9 mouse cellular contexts compared by ENCODE assay signal in the genomic region with DNA sequence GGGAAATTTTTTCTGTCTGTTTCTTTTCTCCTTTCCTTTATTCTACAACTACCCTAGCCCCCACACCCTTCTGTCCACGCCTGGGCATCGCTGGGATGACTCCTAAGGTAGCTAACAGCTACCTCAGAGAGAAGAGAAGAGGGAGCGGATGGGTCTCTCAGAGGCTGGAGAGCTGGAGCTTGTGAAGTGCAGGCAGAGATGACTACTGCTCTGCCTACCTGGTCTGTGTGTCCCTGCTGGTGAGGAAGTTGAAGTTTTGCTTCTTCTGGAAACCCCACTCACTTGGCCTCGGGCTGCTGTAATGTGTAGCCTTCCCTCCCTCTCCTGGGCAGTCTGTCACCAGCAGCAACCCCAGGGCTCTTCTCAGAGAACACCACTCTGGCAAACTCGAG. TPM values are rescaled to one million over a fixed set of nuclear protein-coding genes. Genes with fewer than 3 reads are reported as not detected.
DNase-seq lines count a peak whose midpoint lies in the region; ATAC-seq lines count a peak whose summit lies in the region.
"Had no signal": no experiment of that assay in that cellular context is flagged by ENCODE, and none has a peak within 500 bp of the region (broad histone marks: within the 10 kb centered on the region; RNA-seq: fewer than 3 reads in every experiment).

No protein-coding gene starts in this region.

- H3K9ac ChIP-seq in embryonic facial prominence, embryonic 15.5 days: 0 out of 2 replicates have a peak overlapping the region, but pooled peaks have one; percentile 12
- peak overlapping the region; percentile 1; the same call in 1 of the 2 replicates for H3K9ac ChIP-seq in limb, embryonic 11.5 days (ENCODE audit: low read length)
- H3K9ac ChIP-seq in midbrain, embryonic 13.5 days (replicated peaks): no peak overlapping the region
- H3K9ac ChIP-seq: midbrain, embryonic 12.5 days had no signal

- peak overlapping the region; percentile 19 for H3K4me3 ChIP-seq in embryonic facial prominence, embryonic 15.5 days (replicated peaks)
- H3K4me3 ChIP-seq in limb, embryonic 11.5 days (ENCODE audit: low read depth, low read length): no peak overlapping the region
- H3K4me3 ChIP-seq in midbrain, embryonic 13.5 days (replicated peaks): no peak overlapping the region
- H3K4me3 ChIP-seq: midbrain, embryonic 12.5 days had no signal

- H3K27me3 ChIP-seq in embryonic facial prominence, embryonic 15.5 days: no peaks in the 10 kb centered on the region
- no peaks in the 10 kb centered on the region for H3K27me3 ChIP-seq in limb, embryonic 11.5 days (ENCODE audit: control insufficient read depth, insufficient read depth, low read length)
- H3K27me3 ChIP-seq in midbrain, embryonic 13.5 days: no peaks in the 10 kb centered on the region
- H3K27me3 ChIP-seq: midbrain, embryonic 12.5 days had no signal

- peak overlapping the region; percentile 96 for H3K27ac ChIP-seq in embryonic facial prominence, embryonic 15.5 days (replicated peaks)
- H3K27ac ChIP-seq in limb, embryonic 11.5 days (replicated peaks; ENCODE audit: low read depth, low read length): no peak overlapping the region
- H3K27ac ChIP-seq in midbrain, embryonic 13.5 days: peak overlapping the region; percentile 7; the same call in 1 of the 2 replicates
- H3K27ac ChIP-seq: midbrain, embryonic 12.5 days had no signal

- peak; percentile 30 for DNase-seq in gastrocnemius, adult 18-20 months (ENCODE audit: low spot score)
- no peak for DNase-seq in gastrocnemius, adult 8-10 months (ENCODE audit: low spot score in 2 of 2)
- DNase-seq in 416B (ENCODE audit: low read depth): peak; percentile 68
- DNase-seq in limb, embryonic 11.5 days (ENCODE audit: low spot score): no peak
- no peak for DNase-seq in layer of hippocampus, postnatal 36 days

- H3K4me2 ChIP-seq in embryonic facial prominence, embryonic 15.5 days (replicated peaks): peak overlapping the region; percentile 38
- no peak overlapping the region for H3K4me2 ChIP-seq in limb, embryonic 11.5 days (ENCODE audit: low read depth, severe bottlenecking)
- no peak overlapping the region for H3K4me2 ChIP-seq in midbrain, embryonic 13.5 days (replicated peaks)
- H3K4me2 ChIP-seq: midbrain, embryonic 12.5 days had no signal

- WGBS in embryonic facial prominence, embryonic 15.5 days: 24% methylated on average over 5 of the region's 5 CpGs
- 51% methylated on average over 5 of the region's 5 CpGs for WGBS in limb, embryonic 11.5 days
- 53% methylated on average over 5 of the region's 5 CpGs for WGBS in midbrain, embryonic 13.5 days

- H3K4me1 ChIP-seq in embryonic facial prominence, embryonic 15.5 days: peaks cover 24% of the 10 kb centered on the region
- 0 out of 2 replicates have a peak, but pooled peaks cover 2% of the 10 kb centered on the region for H3K4me1 ChIP-seq in limb, embryonic 11.5 days (ENCODE audit: control insufficient read depth, insufficient read depth, low read length)
- peaks cover 11% of the 10 kb centered on the region for H3K4me1 ChIP-seq in midbrain, embryonic 13.5 days (replicated peaks)

- H3K9me3 ChIP-seq in embryonic facial prominence, embryonic 15.5 days (replicated peaks): no peaks in the 10 kb centered on the region
- H3K9me3 ChIP-seq in limb, embryonic 11.5 days (ENCODE audit: control insufficient read depth, low read length): no peaks in the 10 kb centered on the region
- H3K9me3 ChIP-seq in midbrain, embryonic 13.5 days: no peaks in the 10 kb centered on the region
- H3K9me3 ChIP-seq: midbrain, embryonic 12.5 days had no signal

- H3K36me3 ChIP-seq in embryonic facial prominence, embryonic 15.5 days: no peaks in the 10 kb centered on the region
- no peaks in the 10 kb centered on the region for H3K36me3 ChIP-seq in limb, embryonic 11.5 days (ENCODE audit: control insufficient read depth, insufficient read depth, low read length)
- no peaks in the 10 kb centered on the region for H3K36me3 ChIP-seq in midbrain, embryonic 13.5 days
- H3K36me3 ChIP-seq: midbrain, embryonic 12.5 days had no signal

- ATAC-seq in embryonic facial prominence, embryonic 15.5 days (ENCODE audit: insufficient number of reproducible peaks, low FRiP score, low TSS enrichment, low read depth): peak; percentile 52; the same call in 1 of the 2 replicates
- no peak for ATAC-seq in limb, embryonic 11.5 days (ENCODE audit: insufficient number of reproducible peaks, low FRiP score, low TSS enrichment, low read depth)
- peak; percentile 9; the same call in 1 of the 2 replicates for ATAC-seq in midbrain, embryonic 13.5 days
- no peak for ATAC-seq in inflammation-experienced regulatory T-cells, adult 6 months

RNA-seq across cellular contexts. Expression of gene Fth1, which starts 25.6 kb away (rescaled TPM):
- total RNA-seq in gastrocnemius, adult 18-20 months (2021): 1,000 to 10,000 TPM; 2,098 to 2,234 TPM
- 1,000 to 10,000 TPM; 1,901 to 2,305 (median 2,120) TPM for total RNA-seq in gastrocnemius, adult 8-10 months (2022)
- 1,601 and 1,694 TPM in 2 replicates for polyA plus RNA-seq in embryonic facial prominence, embryonic 15.5 days (2015; fragmentation: Nextera tagmentation; extraction: Ambion mirVana)
- 1,189 and 1,219 TPM in 2 replicates for polyA plus RNA-seq in limb, embryonic 11.5 days (2014; fragmentation: Nextera tagmentation; extraction: Ambion mirVana)
- polyA plus RNA-seq in midbrain, embryonic 13.5 days (2015; fragmentation: Nextera tagmentation; extraction: Ambion mirVana): 1,344 and 1,356 TPM in 2 replicates
- polyA plus RNA-seq in inflammation-experienced regulatory T-cells, adult 6 months (2017; shearing (Covaris generic)): 1,000 to 10,000 TPM; 1,678 to 2,599 (median 2,226) TPM
- 1,000 to 10,000 TPM; 2,856 to 3,180 TPM for total RNA-seq in layer of hippocampus, postnatal 36 days (2021)

RNA-seq across cellular contexts. Expression of gene Best1, which starts 46.6 kb away (rescaled TPM):
- under 1 TPM; 0.11 to 0.24 TPM for total RNA-seq in gastrocnemius, adult 18-20 months (2021)
- under 1 TPM in 3 of 4 experiments, not detected in 1; 0.39 to 0.46 (median 0.45) TPM for total RNA-seq in gastrocnemius, adult 8-10 months (2022)
- polyA plus RNA-seq in embryonic facial prominence, embryonic 15.5 days (2015; fragmentation: Nextera tagmentation; extraction: Ambion mirVana): 1.2 and 1.9 TPM in 2 replicates
- polyA plus RNA-seq in limb, embryonic 11.5 days (2014; fragmentation: Nextera tagmentation; extraction: Ambion mirVana): 1.9 and 2.4 TPM in 2 replicates
- 1.8 and 2.0 TPM in 2 replicates for polyA plus RNA-seq in midbrain, embryonic 13.5 days (2015; fragmentation: Nextera tagmentation; extraction: Ambion mirVana)
- polyA plus RNA-seq in inflammation-experienced regulatory T-cells, adult 6 months (2017; shearing (Covaris generic)): under 1 TPM in 1 of 3 experiments, not detected in 2; 0.21 TPM
- total RNA-seq in layer of hippocampus, postnatal 36 days (2021): under 1 TPM; 0.52 to 0.58 TPM

RNA-seq across cellular contexts. Expression of gene Rab3il1, which starts 46.7 kb away (rescaled TPM):
- 1 to 10 TPM; 3.0 to 4.5 TPM for total RNA-seq in gastrocnemius, adult 18-20 months (2021)
- total RNA-seq in gastrocnemius, adult 8-10 months (2022): 1 to 10 TPM; 2.5 to 3.9 (median 3.3) TPM
- 45.8 and 46.1 TPM in 2 replicates for polyA plus RNA-seq in embryonic facial prominence, embryonic 15.5 days (2015; fragmentation: Nextera tagmentation; extraction: Ambion mirVana)
- 39.8 and 44.5 TPM in 2 replicates for polyA plus RNA-seq in limb, embryonic 11.5 days (2014; fragmentation: Nextera tagmentation; extraction: Ambion mirVana)
- polyA plus RNA-seq in midbrain, embryonic 13.5 days (2015; fragmentation: Nextera tagmentation; extraction: Ambion mirVana): 21.0 and 21.4 TPM in 2 replicates
- not detected for polyA plus RNA-seq in inflammation-experienced regulatory T-cells, adult 6 months (2017; shearing (Covaris generic))
- total RNA-seq in layer of hippocampus, postnatal 36 days (2021): 10 to 100 TPM in 1 of 2 experiments, 1 to 10 TPM in 1; 8.9 to 10.4 TPM

RNA-seq across cellular contexts. Expression of gene Incenp, which starts 55.5 kb away (rescaled TPM):
- total RNA-seq in gastrocnemius, adult 18-20 months (2021): 1 to 10 TPM; 1.4 to 1.7 TPM
- 1 to 10 TPM; 1.5 to 4.6 (median 2.9) TPM for total RNA-seq in gastrocnemius, adult 8-10 months (2022)
- 90.9 and 97.2 TPM in 2 replicates for polyA plus RNA-seq in embryonic facial prominence, embryonic 15.5 days (2015; fragmentation: Nextera tagmentation; extraction: Ambion mirVana)
- polyA plus RNA-seq in limb, embryonic 11.5 days (2014; fragmentation: Nextera tagmentation; extraction: Ambion mirVana): 116 and 117 TPM in 2 replicates
- polyA plus RNA-seq in midbrain, embryonic 13.5 days (2015; fragmentation: Nextera tagmentation; extraction: Ambion mirVana): 46.6 and 47.1 TPM in 2 replicates
- polyA plus RNA-seq in inflammation-experienced regulatory T-cells, adult 6 months (2017; shearing (Covaris generic)): 10 to 100 TPM; 11.4 to 57.7 (median 18.4) TPM
- total RNA-seq in layer of hippocampus, postnatal 36 days (2021): 10 to 100 TPM; 14.0 to 14.1 TPM

Comparison
In these comparisons a context has a peak if more than half of its experiments do, and no peak if none do; other contexts are left out.
1. DNase-seq: peak in gastrocnemius, adult 18-20 months (single experiment) and 416B (single experiment); none in gastrocnemius, adult 8-10 months (0 of 2), limb, embryonic 11.5 days (single experiment) and layer of hippocampus, postnatal 36 days (0 of 2).
2. ATAC-seq: peak in embryonic facial prominence, embryonic 15.5 days (single experiment) and midbrain, embryonic 13.5 days (single experiment); none in limb, embryonic 11.5 days (single experiment) and inflammation-experienced regulatory T-cells, adult 6 months (single experiment).
3. RNA of gene Rab3il1, which starts 46.7 kb away (polyA plus RNA-seq): 45.8 to 46.1 TPM in embryonic facial prominence, embryonic 15.5 days, 39.8 to 44.5 TPM in limb, embryonic 11.5 days and 21.0 to 21.4 TPM in midbrain, embryonic 13.5 days; not detected in inflammation-experienced regulatory T-cells, adult 6 months; every median in the first group is over 10 times any median in the second.